Mouse (Mus musculus) embryo, embryonic 10.5 days (tissue): Measurements from ENCODE around the gene Mff.

Experiments used
- DNase-seq: peaks from one replicate; pipeline ENCODE4 v3.0.0-alpha.2; 2015; ENCODE audit warnings: low spot score

Mff gene

DNA sequence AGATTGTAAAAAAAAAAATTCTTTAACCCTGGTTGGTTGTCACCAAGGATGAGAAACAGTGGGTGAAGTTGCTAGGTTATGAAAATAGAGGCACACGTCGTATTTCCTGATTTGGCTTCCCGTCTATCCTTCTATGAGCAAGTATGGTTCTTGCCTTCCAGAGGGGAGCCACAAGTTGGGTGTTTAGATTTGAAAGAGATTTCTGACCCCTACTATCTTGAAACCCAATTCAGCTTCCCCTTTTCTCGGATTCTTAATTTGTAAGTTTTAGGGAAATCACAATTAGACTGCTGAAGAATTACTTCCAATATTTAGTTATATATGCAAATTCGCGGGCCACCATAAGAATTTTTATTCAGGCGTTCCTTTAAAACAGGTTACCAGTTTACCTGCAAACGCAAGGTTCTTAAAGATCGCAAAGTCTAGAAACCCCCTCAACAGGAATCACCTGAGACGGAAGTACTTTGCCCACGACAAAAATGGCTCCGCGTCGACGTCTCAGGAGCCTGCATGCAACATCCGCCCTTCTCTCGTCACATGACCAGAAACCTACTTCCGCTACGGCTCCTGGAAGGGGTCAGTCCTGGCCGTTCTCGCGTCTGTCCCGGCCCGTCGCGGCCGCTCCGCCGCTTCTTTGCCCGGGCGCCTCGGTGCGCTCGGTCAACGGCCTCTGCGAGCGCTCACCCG lies at the start of gene Mff:
TSS of gene Mff (plus strand) at position 552 of the 687 bp plus-strand sequence.
- DNase-seq, result peak; percentile 97

DNA sequence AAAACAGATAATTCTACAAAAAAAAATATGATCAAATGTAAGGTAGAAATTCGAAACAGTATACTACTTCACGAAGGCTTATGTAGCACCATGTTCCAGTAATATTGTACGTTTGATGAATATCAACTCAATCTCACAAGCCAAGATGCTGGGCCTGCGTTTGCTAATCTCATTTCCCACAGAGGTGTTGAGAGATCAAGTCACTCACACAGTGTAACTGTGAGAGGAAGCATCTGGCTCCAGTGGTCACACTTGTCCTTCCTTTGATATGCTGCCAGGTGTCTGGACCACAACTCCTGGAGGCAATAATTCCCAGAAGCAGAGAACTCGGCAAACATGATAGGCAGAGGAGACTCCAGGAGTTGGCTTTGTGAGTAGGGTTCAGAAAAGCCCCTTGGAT lies 38.4 kb upstream of the Mff start:
- no peak for DNase-seq

DNA sequence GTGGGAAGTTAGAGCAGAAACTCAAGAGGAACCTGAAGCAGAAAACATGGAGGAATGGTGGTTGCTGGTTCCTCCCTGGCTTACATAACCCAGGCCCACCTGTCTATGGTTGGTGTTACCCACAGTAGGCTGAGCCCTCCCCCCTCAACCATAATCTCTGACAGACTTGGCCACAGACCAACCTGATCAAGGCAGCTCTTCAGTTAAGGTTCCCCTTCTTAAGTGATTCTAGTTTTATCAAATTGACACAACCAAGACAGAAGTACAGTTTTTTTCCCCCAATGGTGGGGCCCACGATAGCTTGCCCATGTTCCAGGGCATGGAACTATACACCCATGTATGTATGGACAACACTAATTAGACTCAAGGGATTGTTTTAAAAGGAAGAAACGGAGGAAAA lies 37.8 kb upstream of the Mff start:
- DNase-seq, result no peak

DNA sequence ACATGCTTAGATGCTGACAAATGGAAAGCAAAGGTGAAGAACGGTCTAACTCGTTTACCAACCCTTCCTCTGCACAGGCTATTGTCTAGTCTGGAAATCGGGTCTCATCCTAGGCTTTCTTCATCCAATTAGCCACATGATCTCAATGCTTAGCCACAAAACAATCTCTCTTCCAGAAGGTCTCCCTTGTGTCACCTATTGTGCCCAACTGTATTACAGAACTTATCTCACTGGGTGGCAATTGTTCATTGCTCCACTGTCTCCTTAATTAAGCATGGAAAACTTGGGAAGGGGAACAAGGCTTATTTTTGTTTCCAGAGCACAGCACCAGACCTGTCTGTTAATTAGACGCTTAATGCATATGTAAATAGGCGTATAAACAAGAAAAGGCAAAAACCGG lies 36.8 kb upstream of the Mff start:
- DNase-seq, result no peak

DNA sequence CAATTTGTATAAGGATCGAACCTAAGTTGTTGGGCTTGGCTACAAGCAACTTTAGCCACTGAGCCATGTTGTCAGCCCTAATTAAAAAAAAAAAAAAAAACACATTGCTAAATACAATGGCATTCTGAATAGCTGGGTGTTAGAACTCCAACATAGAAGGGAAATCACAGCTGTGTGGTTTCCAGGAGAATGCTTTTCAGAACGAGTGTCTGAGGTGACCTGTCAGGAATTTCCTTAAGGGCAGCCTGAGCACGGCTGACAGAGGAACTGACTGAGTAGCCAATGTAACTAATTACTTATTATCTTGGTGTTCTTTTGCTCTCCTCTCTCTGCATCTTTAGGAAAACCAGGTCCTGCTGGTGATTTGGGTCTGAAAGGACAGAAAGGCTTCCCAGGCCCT lies 28.8 kb upstream of the Mff start:
- no peak for DNase-seq

DNA sequence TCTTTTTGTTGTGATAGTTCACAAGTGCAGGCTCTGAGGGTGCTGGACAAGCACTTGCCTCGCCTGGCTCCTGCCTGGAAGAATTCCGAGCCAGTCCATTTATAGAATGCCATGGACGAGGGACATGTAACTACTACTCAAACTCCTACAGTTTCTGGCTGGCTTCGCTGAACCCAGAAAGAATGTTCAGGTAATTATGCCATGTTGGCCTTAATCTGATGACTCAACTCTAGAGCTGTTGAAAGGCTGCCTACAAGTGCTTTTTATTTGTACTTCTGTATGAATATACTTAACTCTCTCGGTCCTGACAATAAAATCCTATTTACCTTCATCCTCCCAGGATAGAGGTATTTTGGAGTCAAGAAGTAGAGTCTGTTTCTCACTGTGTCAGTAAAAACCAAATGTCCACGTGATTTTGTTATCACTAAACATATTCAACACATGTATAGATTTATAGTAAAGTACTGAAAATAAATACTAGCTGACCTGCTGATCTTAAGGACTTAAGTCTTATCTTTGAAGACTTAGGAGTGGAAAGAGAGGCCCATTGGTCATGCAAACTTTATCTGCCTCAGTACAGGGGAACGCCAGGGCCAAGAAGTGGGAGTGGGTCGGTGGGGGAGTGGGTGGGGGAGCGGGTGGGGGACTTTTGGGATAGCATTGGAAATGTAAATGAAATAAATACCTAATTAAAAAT lies 6.7 kb upstream of the Mff start:
- no peak for DNase-seq

DNA sequence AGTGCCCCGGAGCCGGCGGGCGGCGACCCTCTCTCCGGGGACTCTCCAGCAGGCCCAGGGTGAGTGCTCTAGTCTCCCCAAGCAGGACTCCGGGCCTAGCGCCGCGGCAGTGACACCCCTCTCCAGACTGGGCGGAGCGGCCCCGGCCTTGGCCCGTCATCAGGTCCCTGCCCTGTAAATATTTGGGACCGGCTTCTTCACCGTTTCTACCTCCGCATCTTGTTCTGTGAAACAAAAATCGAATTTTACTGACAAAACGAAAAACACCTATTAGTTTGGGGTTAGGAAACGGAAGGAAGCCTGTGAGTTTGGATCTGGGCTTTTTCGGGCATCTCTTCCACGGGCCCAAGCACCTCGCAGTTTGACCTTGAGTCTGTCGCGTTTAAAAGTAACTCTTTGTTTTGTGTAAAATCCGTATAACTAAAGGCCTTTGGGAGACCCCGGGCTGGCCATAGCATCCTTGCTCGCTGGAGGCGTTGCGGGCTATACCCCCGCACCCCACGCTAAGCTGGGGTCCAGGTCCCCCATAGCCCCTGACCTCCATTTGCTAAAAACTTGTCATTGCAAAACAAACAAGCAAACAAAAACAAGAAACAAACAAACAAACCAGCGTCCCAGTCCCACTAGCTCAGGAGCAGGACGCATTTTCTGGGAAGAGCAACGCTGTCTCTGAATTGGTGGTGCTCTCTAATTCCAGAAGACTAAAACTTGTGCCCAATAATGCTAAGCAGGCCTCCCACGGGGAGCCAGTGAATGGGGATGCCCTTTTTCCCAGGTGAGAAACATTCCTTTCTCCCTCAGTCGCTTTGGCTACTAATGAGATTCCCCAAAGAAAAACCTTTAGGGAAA lies 560 bp downstream of the Mff start:
- DNase-seq, result peak; percentile 4

DNA sequence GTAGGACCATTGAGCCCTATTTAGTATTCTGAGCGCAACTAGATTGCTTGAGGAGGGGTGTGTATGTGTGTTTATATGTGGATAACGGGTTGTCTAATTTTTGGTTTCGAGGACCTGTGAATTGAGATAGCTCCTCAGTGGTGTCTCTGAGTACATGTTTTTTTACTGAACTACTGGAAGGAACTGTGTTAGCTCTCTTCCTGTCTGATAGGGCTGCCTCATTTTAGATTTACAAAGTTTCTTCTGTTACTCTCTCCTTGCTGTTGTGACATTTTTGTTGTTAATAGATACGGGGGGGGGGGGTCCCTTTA lies 1.1 kb downstream of the Mff start:
- DNase-seq, result no peak

DNA sequence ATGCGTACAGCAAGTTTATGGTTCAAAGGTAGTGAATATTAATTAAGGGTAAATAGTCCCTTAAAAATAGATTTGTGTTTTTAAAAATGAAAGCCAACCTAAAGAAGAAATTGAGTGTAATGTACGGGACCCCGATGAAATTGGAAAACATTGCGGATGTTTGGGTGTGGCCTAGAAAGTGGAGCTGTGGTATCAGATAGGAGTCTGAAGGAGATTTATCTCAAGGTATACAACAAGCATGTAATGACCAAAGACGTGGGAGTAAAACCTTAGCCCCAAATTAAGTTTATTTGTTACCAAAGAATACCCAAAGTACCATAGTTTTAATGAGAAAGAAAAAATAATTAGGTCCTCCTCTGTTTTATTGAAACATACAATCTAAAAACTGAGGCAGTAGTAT lies 1.8 kb downstream of the Mff start:
- DNase-seq, result no peak

DNA sequence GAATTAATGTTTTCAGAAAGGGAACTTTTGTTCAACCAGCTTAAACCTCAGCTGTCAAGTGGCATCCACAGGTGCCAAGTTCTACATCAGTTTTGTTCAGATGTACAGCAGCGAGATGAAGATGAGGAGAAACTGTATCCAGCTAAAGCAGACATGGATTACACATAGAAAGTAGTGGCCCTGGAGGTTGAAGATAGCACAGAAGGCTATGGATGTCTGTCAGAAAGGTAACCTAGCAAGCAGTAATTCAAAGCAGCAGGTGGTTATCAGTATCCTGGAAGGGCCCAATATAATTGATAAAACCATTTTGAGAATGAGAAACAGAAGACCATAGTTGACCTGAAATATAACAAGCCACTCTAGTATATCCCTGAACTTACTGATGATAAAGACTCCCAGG lies 8.7 kb downstream of the Mff start:
- no peak for DNase-seq

DNA sequence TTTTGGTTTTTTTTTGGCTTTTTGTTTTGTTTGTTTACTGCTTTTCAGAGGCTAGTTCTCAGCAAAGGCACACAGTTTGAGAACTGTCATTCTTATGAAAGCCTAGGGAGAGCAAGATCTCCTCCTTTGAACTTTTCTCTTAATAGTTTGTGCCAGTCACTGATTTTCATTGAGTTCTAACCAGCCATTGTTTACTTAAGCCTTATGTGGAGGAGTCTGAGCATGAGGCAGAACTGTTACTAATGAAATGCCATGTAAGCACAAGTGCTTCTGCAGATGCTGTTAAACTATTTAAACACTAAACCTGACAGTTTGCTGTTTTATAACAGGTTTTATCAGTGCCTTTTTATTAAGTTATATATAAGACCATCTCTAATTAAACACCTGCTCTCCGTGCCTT lies 13.4 kb downstream of the Mff start:
- DNase-seq, result no peak

DNA sequence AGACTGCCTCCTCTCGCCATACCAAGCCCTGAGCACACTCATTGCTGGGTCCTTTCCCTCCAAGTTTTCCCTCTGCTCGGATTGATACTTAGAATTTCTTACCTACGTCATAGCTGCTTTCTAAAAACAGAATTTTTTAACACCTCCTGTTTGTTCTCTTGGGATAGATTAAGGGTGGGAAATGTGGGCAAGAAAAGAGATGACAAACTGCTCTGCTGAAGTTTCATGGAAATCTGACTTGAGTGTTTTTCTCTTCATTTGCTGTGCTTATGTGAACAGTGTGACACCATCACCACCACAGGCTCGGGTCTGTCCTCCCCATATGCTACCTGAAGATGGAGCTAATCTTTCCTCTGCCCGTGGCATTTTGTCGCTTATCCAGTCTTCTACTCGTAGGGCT lies 16.8 kb downstream of the Mff start:
- no peak for DNase-seq

DNA sequence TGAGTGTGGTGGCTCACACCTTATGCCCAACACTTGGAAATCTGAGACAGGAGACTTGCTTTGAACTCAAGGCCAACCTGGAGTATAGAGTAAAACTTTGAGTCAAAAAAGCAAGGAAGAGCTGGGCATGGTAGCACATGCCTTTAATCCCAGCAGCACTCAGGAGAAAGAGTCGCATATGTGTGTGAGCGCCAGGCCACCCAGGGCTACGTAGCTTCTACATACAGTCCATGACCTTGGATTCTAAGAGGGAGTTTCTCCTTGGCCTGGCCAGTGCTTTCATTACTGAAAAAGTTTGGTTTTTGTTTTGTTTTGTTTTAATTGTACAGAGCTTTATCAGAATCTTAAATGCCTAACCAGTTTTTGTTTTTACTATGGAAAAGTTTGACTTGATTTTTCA lies 19.3 kb downstream of the Mff start:
- no peak for DNase-seq

DNA sequence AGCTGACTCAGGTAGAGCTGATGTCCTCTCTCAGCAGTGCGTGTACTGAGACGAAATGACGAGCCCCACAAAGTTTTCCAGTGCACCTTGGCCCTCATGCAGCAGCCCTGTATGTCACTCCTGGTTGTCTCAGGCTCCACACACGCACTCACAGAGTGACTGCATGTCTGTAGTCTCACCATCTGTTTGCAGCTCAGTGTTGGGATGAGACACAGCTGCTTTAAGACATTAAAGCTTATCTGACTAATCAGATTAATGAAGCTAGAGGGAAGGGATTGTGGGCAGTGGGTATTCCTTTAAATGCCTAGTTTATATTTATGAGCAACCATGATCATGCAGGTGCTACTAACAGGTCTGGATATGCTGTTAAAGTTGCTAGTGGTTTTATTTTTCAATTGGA lies 21.7 kb downstream of the Mff start:
- no peak for DNase-seq

DNA sequence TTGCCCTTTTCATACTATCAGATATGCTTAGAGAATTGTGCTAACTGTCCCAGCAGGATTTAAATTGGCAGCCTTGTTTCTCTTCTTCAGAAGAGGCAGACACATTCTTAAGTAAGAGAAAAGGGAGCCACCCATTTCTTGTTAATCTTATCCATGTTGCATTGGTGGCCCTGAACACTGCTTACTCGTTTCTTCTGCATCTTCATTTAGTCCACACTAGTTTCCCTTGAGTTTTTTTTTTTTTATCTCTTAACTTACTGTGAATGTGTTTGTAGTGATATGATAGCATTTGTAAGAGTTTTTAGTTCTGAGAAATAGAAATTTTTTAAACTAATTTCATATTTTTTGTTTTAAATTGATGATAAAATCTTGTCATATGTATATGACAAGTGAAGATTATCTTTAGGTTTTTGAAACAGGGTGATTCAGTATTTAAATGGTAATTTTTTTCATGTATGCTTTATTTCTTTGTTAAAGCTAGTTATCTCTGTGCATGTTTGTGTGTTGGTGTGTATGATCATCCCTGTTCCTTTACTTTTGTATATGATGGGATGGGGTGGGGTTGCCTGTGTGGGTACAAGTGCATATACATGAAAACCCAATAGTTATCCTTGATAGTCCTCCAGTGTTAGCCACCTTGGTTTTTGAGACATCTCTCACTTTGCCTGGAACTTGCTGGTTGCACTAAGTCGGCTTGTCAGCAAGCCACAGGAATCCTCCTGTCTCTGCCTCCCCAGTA lies 23.2 kb downstream of the Mff start:
- DNase-seq, result no peak

DNA sequence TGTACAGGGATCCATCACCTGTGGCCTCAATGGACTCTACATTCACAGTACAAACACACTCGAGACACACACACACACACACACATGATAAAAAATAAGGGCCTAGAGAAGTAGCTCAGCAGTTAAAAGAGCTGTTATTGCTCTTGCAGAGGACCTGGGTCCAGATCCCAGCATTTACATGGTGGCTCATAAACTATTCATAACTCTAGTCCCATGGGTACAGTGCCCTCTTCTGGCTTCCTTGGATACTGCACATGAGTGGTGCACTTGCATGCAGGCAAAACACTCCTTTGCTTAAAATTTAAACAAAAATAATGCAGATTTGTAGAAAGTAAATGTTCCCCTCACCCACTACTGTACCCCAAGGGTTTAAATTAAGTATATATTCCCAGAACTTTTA lies 34.8 kb downstream of the Mff start:
- peak; percentile 27 for DNase-seq

DNA sequence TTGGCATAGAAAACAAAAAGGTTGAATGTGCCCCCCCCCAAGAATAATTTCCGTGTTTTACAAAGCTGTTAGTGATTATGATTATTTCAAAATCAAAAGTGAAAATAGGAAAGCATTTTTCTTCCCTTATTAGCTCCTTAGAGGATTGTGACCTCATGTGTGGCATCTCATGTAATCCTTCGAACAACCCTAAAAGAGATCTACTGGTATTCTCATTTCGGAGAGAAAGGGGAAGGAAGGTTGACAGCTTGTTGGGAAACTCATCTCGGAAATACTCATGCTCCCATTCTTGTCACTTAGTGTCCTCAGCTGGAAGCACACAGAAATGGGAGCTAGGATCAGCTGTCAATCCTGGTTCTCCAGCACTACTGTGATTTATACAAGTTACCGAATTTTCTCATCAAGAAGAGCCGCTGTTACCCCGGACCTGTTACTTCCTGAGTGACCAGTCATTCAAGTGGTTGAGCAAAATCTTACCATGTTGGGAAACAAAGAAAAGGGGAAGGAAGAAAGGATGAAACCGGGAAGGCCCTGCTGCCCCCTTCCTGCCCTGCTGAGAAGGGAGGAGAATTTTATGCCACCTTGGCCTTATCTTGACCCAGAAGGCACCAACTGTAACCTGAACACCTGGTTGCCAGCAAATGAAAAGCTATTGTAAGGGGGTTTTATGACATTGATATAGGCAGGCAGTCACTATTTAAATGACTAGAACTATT lies 36.9 kb downstream of the Mff start:
- DNase-seq, result no peak

DNA sequence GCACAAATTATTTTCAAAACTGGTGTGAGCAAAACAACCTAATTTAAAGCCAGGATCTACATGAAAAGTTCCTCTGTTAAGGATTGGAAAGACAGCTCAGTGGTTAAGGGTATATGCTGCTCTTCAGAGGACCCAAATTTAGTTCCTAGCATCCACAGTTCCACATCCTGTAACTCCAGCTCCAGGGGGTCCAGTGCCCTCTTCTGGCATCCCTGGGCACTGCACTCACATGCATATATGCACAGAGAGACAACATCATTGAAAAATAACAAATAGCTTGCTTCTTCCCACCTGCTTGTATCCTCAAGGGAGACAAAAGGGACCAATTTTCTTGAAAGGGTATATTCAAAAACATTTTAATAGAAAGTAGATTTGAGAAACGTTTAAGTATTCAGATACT lies 37.6 kb downstream of the Mff start:
- DNase-seq, result no peak

DNA sequence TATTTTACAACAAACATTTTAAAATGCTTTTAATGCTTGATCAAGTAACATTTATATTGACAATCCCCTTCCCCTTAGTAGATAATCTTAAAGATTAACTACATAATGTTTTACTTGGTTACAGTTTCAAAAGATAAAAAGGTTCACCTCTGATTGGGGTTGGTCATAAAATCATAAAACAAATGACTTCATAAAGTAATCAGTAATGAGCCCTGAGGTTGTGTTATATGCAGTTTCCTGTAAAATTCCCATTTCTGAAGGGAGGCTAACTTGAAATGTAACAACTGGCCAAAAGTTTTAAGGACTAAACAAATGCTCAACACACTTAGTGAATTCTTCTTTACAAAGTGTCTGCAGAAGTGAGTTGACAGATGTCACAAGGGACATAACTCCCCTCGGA lies 41.5 kb downstream of the Mff start:
- no peak for DNase-seq

DNA sequence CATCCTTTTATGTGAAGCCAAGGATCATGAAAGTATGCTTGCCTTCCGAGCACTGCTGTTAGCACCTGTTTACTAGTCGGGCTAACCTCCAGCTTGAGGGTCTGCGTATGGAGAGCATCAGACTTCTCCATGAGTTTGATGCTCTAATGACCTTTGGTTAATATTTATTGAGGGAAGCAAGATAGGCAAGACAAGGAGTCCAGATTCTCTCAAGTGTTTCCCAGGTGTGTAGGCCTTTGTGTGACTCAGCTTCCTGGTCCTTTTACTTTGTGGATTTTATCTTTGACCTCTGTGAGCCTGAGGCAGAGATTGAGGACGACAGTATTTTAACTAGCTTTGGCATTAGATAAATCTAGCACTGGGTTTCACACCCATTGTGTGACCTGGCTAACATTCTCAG lies 42.0 kb downstream of the Mff start:
- no peak for DNase-seq

DNA sequence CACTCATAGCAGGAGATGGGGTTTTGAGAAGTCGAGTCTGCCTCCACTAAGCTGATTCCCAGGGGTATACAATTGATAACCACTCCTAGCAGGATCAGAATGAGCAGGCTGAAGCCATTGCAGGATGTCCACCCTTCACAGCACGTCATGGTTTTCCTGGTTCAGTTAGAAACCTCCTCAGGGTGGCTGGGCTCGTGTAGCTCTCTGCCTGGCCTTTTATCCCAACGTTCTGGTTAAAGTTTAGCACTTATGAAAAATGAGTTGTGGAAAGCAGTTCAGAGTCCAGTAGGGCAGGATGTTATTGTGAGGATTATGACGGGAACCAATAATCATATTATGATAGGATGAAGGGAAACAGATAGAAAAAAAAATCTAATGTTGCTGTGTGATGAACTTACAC lies 43.6 kb downstream of the Mff start, which contains the start of gene Tm4sf20:
TSS of gene Tm4sf20 (minus strand) at position 193 of the 400 bp plus-strand sequence.
- no peak for DNase-seq

DNA sequence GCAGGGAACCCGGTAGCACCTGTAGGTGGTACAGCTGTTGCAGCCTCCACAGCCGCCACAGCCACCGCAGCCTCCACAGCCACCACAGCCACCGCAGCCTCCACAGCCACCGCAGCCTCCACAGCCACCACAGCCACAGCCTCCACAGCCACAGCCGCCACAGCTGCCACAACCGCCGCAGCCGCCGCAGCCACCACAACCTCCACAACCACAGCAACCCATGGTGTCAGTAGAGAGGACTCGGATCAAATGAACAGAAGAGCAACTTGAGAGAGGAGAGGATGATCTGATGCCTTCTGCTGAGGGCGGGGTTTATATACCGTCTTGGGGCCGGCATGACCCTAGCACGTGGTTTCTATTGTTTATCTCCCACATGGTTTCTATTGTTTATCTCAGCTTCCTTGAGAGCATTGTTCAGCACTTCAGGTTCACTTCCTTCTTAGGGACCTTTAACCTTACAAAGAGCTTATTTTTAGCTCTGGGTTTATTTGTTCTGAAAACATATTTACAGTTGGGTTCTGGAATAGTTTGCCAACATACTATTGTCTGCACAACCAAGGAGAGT lies 46.4 kb downstream of the Mff start, which contains the start of gene Gm47791:
TSS of gene Gm47791 (minus strand) at position 222 of the 565 bp plus-strand sequence.
- DNase-seq, result no peak
